ENCODE assay signal across 10 mouse cellular contexts in genomic region chr19:61021939-61022566, GRCm38 (mm10).
DNase-seq lines count a peak whose midpoint lies in the region; ATAC-seq and TF ChIP-seq lines count a peak whose summit lies in the region.
"Had no signal": no experiment of that assay in that cellular context is flagged by ENCODE, and none has a peak within 500 bp of the region (broad histone marks: within the 10 kb centered on the region; RNA-seq: fewer than 3 reads in every experiment).

No protein-coding gene starts in this region.

- H3K36me3 ChIP-seq in heart, postnatal 0 days (replicated peaks; ENCODE audit: control insufficient read depth, insufficient read depth, low read length): no peaks in the 10 kb centered on the region
- H3K36me3 ChIP-seq in lung, postnatal 0 days (ENCODE audit: insufficient read depth, low read length): no peaks in the 10 kb centered on the region

- H3K27ac ChIP-seq in cerebellum, adult 2 months (ENCODE audit: insufficient read depth, low read length): peak overlapping the region; percentile 56; the same call in 1 of the 2 replicates
- peak overlapping the region; percentile 49 for H3K27ac ChIP-seq in heart, postnatal 0 days (ENCODE audit: low read depth)
- peak overlapping the region; percentile 43 for H3K27ac ChIP-seq in lung, postnatal 0 days (ENCODE audit: low read length)
- no peak overlapping the region for H3K27ac ChIP-seq in layer of hippocampus, adult 2 months
- H3K27ac ChIP-seq: liver, embryonic 14.5 days had no signal

- H3K4me1 ChIP-seq in cerebellum, adult 2 months (ENCODE audit: control insufficient read depth, insufficient read depth, low read length): peaks cover 23% of the 10 kb centered on the region; the same call in 1 of the 2 replicates
- peaks cover 10% of the 10 kb centered on the region; the same call in 1 of the 2 replicates for H3K4me1 ChIP-seq in heart, postnatal 0 days (ENCODE audit: control insufficient read depth, insufficient read depth)
- no peaks in the 10 kb centered on the region for H3K4me1 ChIP-seq in lung, postnatal 0 days (ENCODE audit: insufficient read depth, low read depth, low read length)

- H3K9me3 ChIP-seq in heart, postnatal 0 days (replicated peaks; ENCODE audit: control insufficient read depth, low read length): no peaks in the 10 kb centered on the region
- H3K9me3 ChIP-seq in lung, postnatal 0 days (ENCODE audit: low read length): no peaks in the 10 kb centered on the region

- ATAC-seq in heart, postnatal 0 days (ENCODE audit: insufficient read depth, low read depth): no peak
- ATAC-seq in lung, postnatal 0 days: peak; percentile 47; the same call in 1 of the 2 replicates

- no peak for TF ChIP-seq POLR2A in cerebellum, adult 2 months (IDR thresholded peaks at IDR 0.05; ENCODE audit: borderline replicate concordance, insufficient read depth, low read length)

- WGBS in cerebellum, adult 2 months: 75% methylated on average over 3 of the region's 3 CpGs
- 81% methylated on average over 3 of the region's 3 CpGs for WGBS in heart, postnatal 0 days
- WGBS in lung, postnatal 0 days: 65% methylated on average over 3 of the region's 3 CpGs

- peak in 1 of 2 experiments; percentile 29 for DNase-seq in cerebellum, adult 2 months
- DNase-seq in cerebellum, adult 8-10 months: no peak
- peak; percentile 9 to 10 for DNase-seq in lung, adult 18-20 months
- DNase-seq in lung, postnatal 14 days: no peak
- DNase-seq in heart, postnatal 0 days (ENCODE audit: low spot score): no peak
- DNase-seq in lung, postnatal 0 days (ENCODE audit: low spot score): peak; percentile 28
- DNase-seq in layer of hippocampus, adult 18-20 months (ENCODE audit: low spot score in 2 of 2): no peak
- DNase-seq in layer of hippocampus, adult 2 months (ENCODE audit: low spot score in 2 of 2): no peak
- DNase-seq: gastrocnemius, postnatal 10 days had no signal

- H3K27me3 ChIP-seq in cerebellum, adult 2 months (ENCODE audit: control insufficient read depth, insufficient read depth, low read length): no peaks in the 10 kb centered on the region
- no peaks in the 10 kb centered on the region for H3K27me3 ChIP-seq in heart, postnatal 0 days (ENCODE audit: control insufficient read depth, insufficient read depth, low read length)
- H3K27me3 ChIP-seq in lung, postnatal 0 days (replicated peaks; ENCODE audit: insufficient read depth, low read length): no peaks in the 10 kb centered on the region

- H3K4me3 ChIP-seq in cerebellum, adult 2 months (replicated peaks; ENCODE audit: insufficient read depth, low read depth, low read length): no peak overlapping the region
- no peak overlapping the region for H3K4me3 ChIP-seq in heart, postnatal 0 days (ENCODE audit: low read depth, low read length)
- no peak overlapping the region for H3K4me3 ChIP-seq in lung, postnatal 0 days (ENCODE audit: low read depth, low read length)
- H3K4me3 ChIP-seq in layer of hippocampus, adult 2 months: no peak overlapping the region

- no peak overlapping the region for H3K4me2 ChIP-seq in heart, postnatal 0 days (ENCODE audit: low read depth, low read length)
- no peak overlapping the region for H3K4me2 ChIP-seq in lung, postnatal 0 days (replicated peaks; ENCODE audit: low read depth, low read length)

- no peak overlapping the region for H3K9ac ChIP-seq in heart, postnatal 0 days (replicated peaks; ENCODE audit: low read depth, low read length)
- no peak overlapping the region for H3K9ac ChIP-seq in lung, postnatal 0 days (replicated peaks; ENCODE audit: low read depth)
- H3K9ac ChIP-seq: liver, embryonic 14.5 days had no signal

- TF ChIP-seq CTCF in cerebellum, adult 2 months (IDR thresholded peaks at IDR 0.05; ENCODE audit: borderline replicate concordance, insufficient read depth, low read depth, low read length): no peak
- no peak for TF ChIP-seq CTCF in heart, postnatal 0 days (IDR thresholded peaks at IDR 0.05; ENCODE audit: low read depth)
- no peak for TF ChIP-seq CTCF in lung, postnatal 0 days (IDR thresholded peaks at IDR 0.05)
- TF ChIP-seq CTCF in layer of hippocampus, adult 2 months (conservative IDR thresholded peaks at IDR 0.05): no peak

- TF ChIP-seq EP300 in heart, postnatal 0 days (IDR thresholded peaks at IDR 0.05; ENCODE audit: low read depth): no peak
- no peak for TF ChIP-seq EP300 in lung, postnatal 0 days (IDR thresholded peaks at IDR 0.05)

Comparison
In these comparisons a context has a peak if more than half of its experiments do, and no peak if none do; other contexts are left out.
1. DNase-seq: peak in lung, adult 18-20 months (2 of 2) and lung, postnatal 0 days (single experiment); none in cerebellum, adult 8-10 months (single experiment), lung, postnatal 14 days (single experiment), heart, postnatal 0 days (single experiment), layer of hippocampus, adult 18-20 months (0 of 2) and layer of hippocampus, adult 2 months (0 of 2).